Mouse (Mus musculus): ENCODE data around the gene Serpina3i. TPM values are rescaled to one million over a fixed set of nuclear protein-coding genes. Genes with fewer than 3 reads are reported as not detected.

The Serpina3i gene
- polyA plus RNA-seq (2014; fragmentation: Illumina TruSeq; extraction: RNeasy Lipid Tissue Mini Kit (QIAGEN cat#74804); ENCODE audit: low replicate concordance) = not detected

DNA sequence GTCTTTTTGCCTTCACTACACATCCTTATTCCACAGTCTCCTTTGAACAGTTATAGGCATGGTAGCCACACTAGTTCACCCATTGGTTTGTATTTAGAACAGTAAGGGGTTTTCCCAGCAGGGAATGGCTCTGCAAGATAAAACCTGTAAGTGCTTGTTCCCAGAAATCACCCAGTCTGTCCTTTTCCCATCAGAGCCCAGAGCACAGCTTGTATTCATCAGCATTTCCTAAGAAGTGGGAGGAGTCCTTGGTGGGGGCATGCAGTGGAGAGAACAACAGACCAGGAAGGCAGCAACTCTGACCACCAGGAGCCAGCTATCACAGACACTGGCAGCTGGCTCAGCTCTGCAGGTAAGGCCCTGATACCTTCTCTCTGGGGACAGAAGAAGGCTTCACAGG is at the start of gene Serpina3i:
Serpina3i (plus strand) TSS at position 260 of the 400 bp plus-strand sequence.

DNA sequence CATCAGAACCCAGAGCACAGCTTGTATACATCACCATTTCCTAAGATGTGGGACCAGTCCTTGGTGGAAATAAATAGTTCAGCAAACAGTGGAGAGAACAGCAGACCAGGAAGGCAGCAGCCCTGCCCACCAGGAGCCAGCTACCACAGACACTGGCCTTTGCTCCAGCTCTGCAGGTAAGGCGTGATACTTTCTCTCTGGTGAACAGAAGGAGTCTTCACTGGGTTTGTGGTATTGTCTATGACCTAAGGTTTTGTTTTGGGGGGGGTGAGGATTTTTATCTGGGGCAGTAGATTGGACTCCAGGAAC is 48.5 kb upstream of the Serpina3i start, which contains the start of gene Serpina3f:
Serpina3f (plus strand) TSS at position 100 of the 309 bp plus-strand sequence.

DNA sequence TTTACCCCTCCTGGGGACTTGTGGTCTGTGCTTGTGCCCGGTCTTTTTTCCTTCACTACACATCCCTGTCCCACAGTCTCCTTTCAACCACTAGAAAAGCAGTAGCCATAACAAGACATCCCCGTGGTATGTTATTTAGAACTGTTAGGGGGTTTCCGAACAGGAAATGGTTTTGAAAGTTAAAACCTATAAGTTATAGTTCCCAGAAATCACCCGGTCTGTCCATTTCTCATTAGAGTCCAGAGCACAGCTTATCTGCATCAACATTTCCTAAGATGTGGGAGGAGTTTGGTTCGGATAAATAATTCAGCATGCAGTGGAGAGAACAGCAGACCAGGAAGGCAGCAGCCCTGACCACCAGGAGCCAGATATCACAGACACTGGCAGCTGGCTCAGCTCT is 27.0 kb upstream of the Serpina3i start, which contains the start of gene Serpina3g:
Serpina3g (plus strand) TSS at position 331 of the 400 bp plus-strand sequence.

DNA sequence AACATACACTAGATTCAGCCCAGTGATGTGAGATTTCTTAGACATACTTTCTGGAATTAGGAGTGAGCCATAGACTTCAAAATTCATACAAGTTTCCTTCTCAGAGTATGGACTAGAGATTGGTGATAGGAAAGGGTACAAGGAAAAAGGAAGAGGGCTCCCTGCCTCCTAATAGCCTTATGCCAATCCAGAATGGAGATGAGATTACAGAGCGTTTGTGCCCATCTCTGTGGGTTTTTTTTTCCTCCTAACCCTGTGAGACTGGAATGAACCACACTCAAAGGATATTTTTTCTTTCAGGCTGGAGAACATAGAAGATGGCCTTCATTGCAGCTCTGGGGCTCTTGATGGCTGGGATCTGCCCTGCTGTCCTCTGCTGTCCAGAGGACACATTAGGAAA is 51.3 kb downstream of the Serpina3i start, which contains the start of gene Serpina3j:
Serpina3j (plus strand) TSS at position 301 of the 400 bp plus-strand sequence.

Other genes with a start within 250 kb of the Serpina3i start
- gene Serpina9, start 249.4 kb upstream of the Serpina3i start, polyA plus RNA-seq (2014; fragmentation: Illumina TruSeq; extraction: RNeasy Lipid Tissue Mini Kit (QIAGEN cat#74804); ENCODE audit: low replicate concordance) = not detected
- not detected for gene Serpina12, start 218.7 kb upstream of the Serpina3i start, polyA plus RNA-seq (2014; fragmentation: Illumina TruSeq; extraction: RNeasy Lipid Tissue Mini Kit (QIAGEN cat#74804); ENCODE audit: low replicate concordance)
- not detected for gene Serpina5, start 162.0 kb upstream of the Serpina3i start, polyA plus RNA-seq (2014; fragmentation: Illumina TruSeq; extraction: RNeasy Lipid Tissue Mini Kit (QIAGEN cat#74804); ENCODE audit: low replicate concordance)
- gene Serpina3a, start 150.4 kb upstream of the Serpina3i start, polyA plus RNA-seq (2014; fragmentation: Illumina TruSeq; extraction: RNeasy Lipid Tissue Mini Kit (QIAGEN cat#74804); ENCODE audit: low replicate concordance) = 0.59 TPM
- gene Serpina3b, start 135.1 kb upstream of the Serpina3i start, polyA plus RNA-seq (2014; fragmentation: Illumina TruSeq; extraction: RNeasy Lipid Tissue Mini Kit (QIAGEN cat#74804); ENCODE audit: low replicate concordance) = not detected
- gene Serpina3c, start 109.3 kb upstream of the Serpina3i start, polyA plus RNA-seq (2014; fragmentation: Illumina TruSeq; extraction: RNeasy Lipid Tissue Mini Kit (QIAGEN cat#74804); ENCODE audit: low replicate concordance) = 0.26 TPM
- 1.8 TPM for gene Serpina3f, start 48.6 kb upstream of the Serpina3i start, polyA plus RNA-seq (2014; fragmentation: Illumina TruSeq; extraction: RNeasy Lipid Tissue Mini Kit (QIAGEN cat#74804); ENCODE audit: low replicate concordance)
- 5.2 TPM for gene Serpina3g, start 26.9 kb upstream of the Serpina3i start, polyA plus RNA-seq (2014; fragmentation: Illumina TruSeq; extraction: RNeasy Lipid Tissue Mini Kit (QIAGEN cat#74804); ENCODE audit: low replicate concordance)
- not detected for gene Serpina3j, start 51.4 kb downstream of the Serpina3i start, polyA plus RNA-seq (2014; fragmentation: Illumina TruSeq; extraction: RNeasy Lipid Tissue Mini Kit (QIAGEN cat#74804); ENCODE audit: low replicate concordance)
- gene Serpina3k, start 75.4 kb downstream of the Serpina3i start, polyA plus RNA-seq (2014; fragmentation: Illumina TruSeq; extraction: RNeasy Lipid Tissue Mini Kit (QIAGEN cat#74804); ENCODE audit: low replicate concordance) = 0.67 TPM
- gene Serpina3m, start 75.4 kb downstream of the Serpina3i start, polyA plus RNA-seq (2014; fragmentation: Illumina TruSeq; extraction: RNeasy Lipid Tissue Mini Kit (QIAGEN cat#74804); ENCODE audit: low replicate concordance) = not detected
- 0.59 TPM for gene Serpina3n, start 143.6 kb downstream of the Serpina3i start, polyA plus RNA-seq (2014; fragmentation: Illumina TruSeq; extraction: RNeasy Lipid Tissue Mini Kit (QIAGEN cat#74804); ENCODE audit: low replicate concordance)
- not detected for gene Gsc, start 210.2 kb downstream of the Serpina3i start, polyA plus RNA-seq (2014; fragmentation: Illumina TruSeq; extraction: RNeasy Lipid Tissue Mini Kit (QIAGEN cat#74804); ENCODE audit: low replicate concordance)

All from small intestine, adult 10 weeks (tissue).